Mouse (Mus musculus) splenic B cell, adult 2 months (primary cell): ENCODE results near the gene AI182371.
A peak's percentile ranks its signal among the peaks of the same experiment; 100 is the strongest.

Experiments used
- DNase-seq: peaks from one replicate; pipeline ENCODE4 v3.0.0-alpha.2; 2011; ENCODE audit warnings: low read depth, low spot score
- H3K27me3 ChIP-seq: 2 replicates; pipeline ENCODE4 v1.6.1; 2012; ENCODE audit warnings: mild to moderate bottlenecking, low read length, moderate library complexity, mixed read lengths; ENCODE audit not compliant: control insufficient read depth, poor library complexity, insufficient read depth, severe bottlenecking
- H3K36me3 ChIP-seq: 2 replicates; pipeline ENCODE4 v1.6.1; 2012; ENCODE audit warnings: mild to moderate bottlenecking, low read length, moderate library complexity, mixed read lengths; ENCODE audit not compliant: control insufficient read depth, poor library complexity, insufficient read depth, severe bottlenecking

AI182371 gene

DNA sequence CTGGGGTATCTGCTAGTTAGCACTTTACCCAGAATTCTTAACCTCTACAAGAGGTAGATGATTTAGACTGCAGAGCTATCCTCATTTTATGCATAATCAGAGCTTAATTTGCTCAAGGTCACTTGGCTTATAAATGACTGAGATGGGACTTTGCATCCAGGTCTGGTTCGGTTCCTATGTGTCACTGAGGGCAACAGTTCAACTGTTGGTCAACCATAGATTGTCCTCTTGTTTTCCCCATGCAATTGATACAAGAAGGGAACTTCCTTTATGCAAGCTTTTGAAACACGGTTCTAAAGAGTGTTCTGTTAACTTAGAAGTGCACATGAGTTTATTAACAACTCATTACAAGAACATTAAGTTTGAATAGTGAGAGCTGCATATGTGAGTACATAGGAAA is 43.0 kb downstream of the AI182371 start:
- Histone ChIP-seq H3K27me3 (no peaks in the 10 kb centered on the region), H3K36me3 (no peaks in the 10 kb centered on the region)
- no peak for DNase-seq

DNA sequence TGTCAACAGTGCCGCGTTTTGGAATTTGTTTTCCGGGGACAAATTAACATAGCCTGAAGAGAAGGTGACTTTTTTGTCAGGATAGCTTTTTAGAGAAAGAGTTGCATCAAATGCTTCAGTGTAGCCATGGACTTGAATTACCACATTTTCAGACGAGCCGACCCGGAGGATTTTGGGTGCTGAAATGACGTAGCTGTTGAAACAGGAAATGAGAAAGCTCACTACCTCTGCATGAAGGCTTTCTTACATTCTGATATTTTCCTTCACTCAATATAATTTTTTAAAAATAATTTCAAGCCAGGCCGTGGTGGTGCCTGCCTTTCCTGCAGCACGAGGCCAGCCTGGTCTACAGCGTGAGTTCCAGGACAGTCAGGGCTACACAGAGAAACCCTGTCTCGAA is 44.1 kb downstream of the AI182371 start:
- no peaks in the 10 kb centered on the region for H3K27me3 ChIP-seq
- no peaks in the 10 kb centered on the region for H3K36me3 ChIP-seq
- DNase-seq: peak; percentile 18

- peak; percentile 78 for DNase-seq
Measured at GRCm38 (mm10) chr2:35048851-35049250, 52.5 kb downstream of the AI182371 start.

GRCm38 (mm10) chr2:35044956-35045355 is 56.4 kb downstream of the AI182371 start:
- Histone ChIP-seq H3K27me3 (no peaks in the 10 kb centered on the region; the same call in 1 of the 2 replicates), H3K36me3 (no peaks in the 10 kb centered on the region)
- peak; percentile 69 for DNase-seq

More at GRCm38 (mm10) chr2:35048851-35049250, 52.5 kb downstream of the AI182371 start:
- H3K27me3 ChIP-seq: no peaks in the 10 kb centered on the region
- H3K36me3 ChIP-seq: no peaks in the 10 kb centered on the region

GRCm38 (mm10) chr2:35038580-35039375 is 62.6 kb downstream of the AI182371 start:
- no peaks in the 10 kb centered on the region; the same call in 1 of the 2 replicates for H3K27me3 ChIP-seq
- H3K36me3 ChIP-seq: no peaks in the 10 kb centered on the region
- no peak for DNase-seq
